Mouse (Mus musculus) lung, postnatal 10 days (tissue): Measurements from ENCODE around the gene Olfr952.

Source experiments
- DNase-seq: peaks from one replicate; pipeline ENCODE4 v3.0.0; 2021

Olfr952 gene

DNA sequence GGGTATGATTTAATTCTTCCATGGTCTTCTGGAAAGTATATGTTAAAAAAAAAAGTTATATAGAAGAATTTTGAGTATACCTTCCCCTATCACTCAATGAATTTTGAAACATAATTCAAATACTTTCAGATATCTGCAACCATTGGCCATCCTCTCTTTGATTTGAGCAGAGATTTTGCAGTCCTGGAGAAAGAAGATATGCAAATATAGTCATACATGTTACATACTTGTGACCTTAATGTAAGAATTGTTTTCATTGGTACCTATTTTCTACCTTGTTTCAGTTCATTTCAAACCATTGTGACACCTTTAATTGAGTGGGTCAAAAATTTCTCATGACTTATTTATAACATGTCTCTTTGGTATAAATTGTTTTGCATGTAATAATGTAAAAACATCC, at the start of gene Olfr952:
Gene Olfr952, minus strand, starts transcription at position 101 of the 400 bp plus-strand sequence.
- no peak for DNase-seq

DNA sequence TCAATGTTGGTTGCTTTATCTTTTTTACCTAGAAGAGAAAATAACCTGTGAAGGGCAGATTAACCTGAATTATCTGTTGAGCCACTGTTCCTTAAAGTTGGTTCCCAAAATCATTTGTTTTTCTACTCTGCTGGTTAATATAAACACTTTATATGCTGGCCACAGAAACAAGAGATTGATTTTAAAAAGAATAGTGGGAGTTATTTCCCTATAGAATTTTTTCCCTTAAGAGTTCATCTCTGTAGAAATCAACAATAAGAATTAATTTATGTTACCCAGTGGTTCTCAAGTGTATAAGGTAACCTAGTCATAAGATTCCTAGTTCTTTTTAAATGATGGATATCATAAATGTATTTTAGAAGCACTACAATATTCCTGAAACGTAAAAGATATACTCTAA, 44.9 kb upstream of the Olfr952 start, which contains the start of gene Olfr955:
Gene Olfr955, minus strand, starts transcription at position 101 of the 400 bp plus-strand sequence.
- no peak for DNase-seq

DNA sequence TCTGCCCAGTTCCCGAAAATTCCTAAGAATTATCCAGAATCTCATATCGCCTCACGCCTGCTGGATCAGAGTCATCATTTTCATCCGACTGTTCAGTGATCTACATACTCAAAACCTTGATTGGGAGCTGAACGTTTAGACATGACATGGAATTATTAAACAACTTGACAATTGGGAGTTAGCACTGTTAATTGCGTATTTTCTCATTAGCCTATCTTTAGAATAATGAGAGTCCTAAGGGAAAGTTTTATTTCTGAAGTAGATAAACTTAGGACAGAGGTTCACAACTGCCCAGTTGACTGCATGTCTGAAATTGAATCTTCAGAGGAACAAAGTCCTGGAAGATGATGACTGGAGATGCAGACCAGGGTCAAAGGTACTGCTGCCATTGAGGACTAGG, 29.5 kb upstream of the Olfr952 start, which contains the start of gene Olfr954:
Gene Olfr954, plus strand, starts transcription at position 301 of the 400 bp plus-strand sequence.
- DNase-seq, result no peak

DNA sequence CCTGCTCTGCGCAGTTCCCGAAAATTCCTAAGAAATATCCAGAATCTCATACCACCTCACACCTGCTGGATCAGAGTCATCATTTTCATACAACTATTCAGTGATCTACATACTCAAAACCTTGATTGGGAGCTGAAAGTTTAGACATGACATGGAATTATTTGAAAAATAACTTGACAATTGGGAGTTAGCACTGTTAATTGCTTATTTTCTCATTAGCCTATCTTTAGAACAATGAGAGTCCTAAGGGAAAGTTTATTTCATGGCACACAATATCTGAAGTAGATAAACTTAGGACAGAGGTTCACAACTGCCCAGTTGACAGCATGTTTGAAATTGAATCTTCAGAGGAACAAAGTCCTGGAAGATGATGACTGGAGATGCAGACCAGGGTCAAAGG, 39.8 kb downstream of the Olfr952 start, which contains the start of gene Olfr951:
Gene Olfr951, plus strand, starts transcription at position 301 of the 400 bp plus-strand sequence.
- DNase-seq, result no peak
